Mouse (Mus musculus) thymus, adult 2 months (tissue): ENCODE measurements around the gene Olfr1362. TPM values are rescaled to one million over a fixed set of nuclear protein-coding genes. Genes with fewer than 3 reads are reported as not detected.

ENCODE experiments used
- DNase-seq: peaks from one replicate; pipeline ENCODE4 v3.0.0; 2021
- H3K27ac ChIP-seq: fragments of 200-500 bp; 2 replicates; pipeline ENCODE4 v1.5.1; 2012; ENCODE audit warnings: low read length, control low read depth; ENCODE audit not compliant: control insufficient read depth, insufficient read depth
- H3K27me3 ChIP-seq: fragments of 200-500 bp; 2 replicates; pipeline ENCODE4 v1.6.1; 2012; ENCODE audit warnings: mild to moderate bottlenecking, low read length, moderate library complexity, mixed read lengths; ENCODE audit not compliant: control insufficient read depth, insufficient read depth
- H3K36me3 ChIP-seq: fragments of 200-500 bp; 2 replicates; pipeline ENCODE4 v1.6.1; 2012; ENCODE audit warnings: mild to moderate bottlenecking, low read length, moderate library complexity; ENCODE audit not compliant: control insufficient read depth, insufficient read depth
- H3K4me1 ChIP-seq: fragments of 200-500 bp; replicated peaks from 2 replicates; pipeline ENCODE4 v1.6.1; 2012; ENCODE audit warnings: low read length; ENCODE audit not compliant: control insufficient read depth, insufficient read depth
- H3K4me3 ChIP-seq: fragments of 200-500 bp; 2 replicates; pipeline ENCODE4 v1.5.1; 2012; ENCODE audit warnings: mild to moderate bottlenecking, low read length, control low read depth, moderate library complexity; ENCODE audit not compliant: control insufficient read depth, insufficient read depth
- CTCF ChIP-seq: fragments of 200-500 bp; IDR thresholded peaks from 2 replicates; pipeline ENCODE4 v1.5.1; 2012; ENCODE audit warnings: mild to moderate bottlenecking, control low read depth, low read length, moderate library complexity, borderline replicate concordance; ENCODE audit not compliant: control insufficient read depth, poor library complexity, insufficient read depth; ENCODE audit errors: extremely low read depth
- POLR2A ChIP-seq: fragments of 200-500 bp; IDR thresholded peaks from 2 replicates; pipeline ENCODE4 v1.6.1; 2012; ENCODE audit warnings: mild to moderate bottlenecking, low read length, control low read depth, moderate library complexity; ENCODE audit not compliant: control insufficient read depth, poor library complexity, insufficient read depth; ENCODE audit errors: extremely low read depth
- whole genome bisulfite sequencing: fragments of 180-500 bp; shearing (Covaris S2); methylation state at CpG from one replicate; pipeline ENCODE4 v1.1.7; 2018; 5-methylcytosine and 5-hydroxymethylcytosine counted together
- polyA plus RNA-seq: library from polyadenylated mRNA; depleted of rRNA; stranded (reverse); fragments of >200 nt; gene quantifications from 2 replicates; pipeline ENCODE4 v1.2.3, GENCODE M21; 2012; rRNA removed

Gene Olfr1362
- polyA plus RNA-seq: not detected in 2 replicates

GRCm38 (mm10) chr13:21613922-21614321 lies at the start of gene Olfr1362:
Gene Olfr1362 (minus strand): TSS chr13:21614022.
- DNase-seq: no peak
- no peaks in the 10 kb centered on the region for H3K27me3 ChIP-seq
- H3K4me1 ChIP-seq: no peaks in the 10 kb centered on the region
- H3K36me3 ChIP-seq: no peaks in the 10 kb centered on the region
- H3K4me3 ChIP-seq: no peak within 1 kb of the TSS
- no peak within 1 kb of the TSS for H3K27ac ChIP-seq
- TF ChIP-seq CTCF (no peak), POLR2A (no peak)

GRCm38 (mm10) chr13:21663286-21663685 lies 49.5 kb upstream of the Olfr1362 start, which contains the start of gene Olfr1361:
Gene Olfr1361 (minus strand): TSS chr13:21663386.
- 86% methylated on average over 2 of the region's 2 CpGs for WGBS

GRCm38 (mm10) chr13:21642418-21642817 lies 28.6 kb upstream of the Olfr1362 start, which contains the start of gene Olfr11:
Gene Olfr11 (minus strand): TSS chr13:21642518.
- no peak for DNase-seq
- Histone ChIP-seq H3K4me1 (no peaks in the 10 kb centered on the region), H3K27me3 (no peaks in the 10 kb centered on the region), H3K4me3 (no peak within 1 kb of the TSS), H3K27ac (no peak within 1 kb of the TSS), H3K36me3 (no peaks in the 10 kb centered on the region)
- WGBS: 84% methylated on average over 2 of the region's 2 CpGs
- TF ChIP-seq POLR2A: no peak
- no peak for TF ChIP-seq CTCF

More at GRCm38 (mm10) chr13:21663286-21663685, 49.5 kb upstream of the Olfr1362 start, which contains the start of gene Olfr1361:
- Histone ChIP-seq H3K36me3 (no peaks in the 10 kb centered on the region), H3K4me1 (no peaks in the 10 kb centered on the region), H3K27ac (no peak within 1 kb of the TSS), H3K4me3 (no peak within 1 kb of the TSS), H3K27me3 (no peaks in the 10 kb centered on the region)
- no peak for DNase-seq
- TF ChIP-seq POLR2A (no peak), CTCF (no peak)

DNA sequence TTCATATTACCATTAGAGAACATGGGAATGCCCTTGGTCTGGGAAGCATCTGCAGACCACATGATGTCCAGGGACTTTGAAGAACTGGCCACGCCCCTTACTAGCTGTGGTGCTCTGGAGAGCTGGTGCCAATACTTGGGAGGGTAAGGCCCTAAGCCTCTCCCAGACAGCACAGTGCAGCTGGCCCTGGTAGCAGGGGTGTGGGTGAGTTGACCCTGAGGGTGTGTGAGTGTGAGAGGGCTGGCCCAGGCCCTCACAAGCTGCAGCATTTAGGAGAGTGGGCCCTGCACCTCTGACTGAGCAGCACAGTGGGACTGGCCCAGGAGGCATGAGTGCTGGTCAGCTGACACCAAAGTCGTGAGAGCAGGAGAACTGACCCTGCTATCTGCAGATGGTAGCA lies 22.2 kb downstream of the Olfr1362 start:
- no peak overlapping the region for H3K4me3 ChIP-seq
- no peaks in the 10 kb centered on the region for H3K4me1 ChIP-seq
- no peaks in the 10 kb centered on the region for H3K36me3 ChIP-seq
- H3K27me3 ChIP-seq: no peaks in the 10 kb centered on the region
- no peak overlapping the region for H3K27ac ChIP-seq
- DNase-seq: no peak
- 85% methylated on average over 2 of the region's 2 CpGs for WGBS
- TF ChIP-seq POLR2A (no peak), CTCF (no peak)

DNA sequence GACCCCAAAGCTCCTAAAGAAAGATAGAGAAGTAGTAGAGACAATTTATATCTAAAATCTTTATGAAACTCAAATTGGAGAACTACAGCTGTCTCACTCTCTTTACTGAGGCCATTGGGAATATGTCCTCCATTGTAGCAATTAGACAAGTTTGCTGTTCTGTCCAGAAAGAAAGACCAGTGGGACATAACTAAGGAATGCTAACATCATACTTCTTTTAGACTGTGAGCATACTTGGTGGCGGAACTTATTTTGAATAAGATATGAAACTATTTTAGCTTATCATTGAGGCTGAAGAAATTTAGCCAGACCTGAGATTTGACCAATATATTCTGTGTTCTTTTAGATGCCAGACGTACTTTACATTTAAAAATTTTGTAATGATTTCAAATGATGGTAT lies 32.2 kb downstream of the Olfr1362 start, which contains the start of gene Olfr1364:
Gene Olfr1364, minus strand, starts transcription at position 101 of the 400 bp plus-strand sequence.
- no peaks in the 10 kb centered on the region for H3K36me3 ChIP-seq
- H3K4me3 ChIP-seq: no peak within 1 kb of the TSS
- no peak for DNase-seq
- no peak for TF ChIP-seq POLR2A
- no peak for TF ChIP-seq CTCF
- H3K27ac ChIP-seq: no peak within 1 kb of the TSS
- H3K27me3 ChIP-seq: no peaks in the 10 kb centered on the region
- WGBS: 93% methylated on average over 2 of the region's 2 CpGs
- no peaks in the 10 kb centered on the region for H3K4me1 ChIP-seq

Other genes with a start within 250 kb of the Olfr1362 start
- gene Zkscan3, start 211.3 kb downstream of the Olfr1362 start, polyA plus RNA-seq: 24.8 and 30.4 TPM in 2 replicates
- gene Pgbd1, start 173.0 kb downstream of the Olfr1362 start, polyA plus RNA-seq: 0.36 and 0.55 TPM in 2 replicates
- gene Zscan26, start 160.3 kb downstream of the Olfr1362 start, polyA plus RNA-seq: 8.2 and 11.3 TPM in 2 replicates
- gene Nkapl, start 145.5 kb downstream of the Olfr1362 start, polyA plus RNA-seq: 0.11 and 0.12 TPM in 2 replicates
- gene Zkscan4, start 135.1 kb downstream of the Olfr1362 start, polyA plus RNA-seq: 0.18 and 0.26 TPM in 2 replicates
- not detected in 2 replicates for gene Gm10065, start 134.6 kb downstream of the Olfr1362 start, polyA plus RNA-seq
- gene AK157302, start 118.8 kb downstream of the Olfr1362 start, polyA plus RNA-seq: 0.07 and 0.09 TPM in 2 replicates
- gene Gm11273, start 112.6 kb downstream of the Olfr1362 start, polyA plus RNA-seq: 5.6 and 9.5 TPM in 2 replicates
- gene Zkscan8, start 82.9 kb downstream of the Olfr1362 start, polyA plus RNA-seq: 4.9 and 5.3 TPM in 2 replicates
- gene Olfr1366, start 71.2 kb downstream of the Olfr1362 start, polyA plus RNA-seq: not detected in 2 replicates
- gene Olfr1535, start 54.1 kb downstream of the Olfr1362 start, polyA plus RNA-seq: not detected in 2 replicates
- not detected in 2 replicates for gene Olfr1364, start 32.3 kb downstream of the Olfr1362 start, polyA plus RNA-seq
- not detected in 2 replicates for gene Olfr11, start 28.5 kb upstream of the Olfr1362 start, polyA plus RNA-seq
- not detected in 2 replicates for gene Olfr1361, start 49.4 kb upstream of the Olfr1362 start, polyA plus RNA-seq
- not detected in 2 replicates for gene Olfr1360, start 63.4 kb upstream of the Olfr1362 start, polyA plus RNA-seq
- not detected in 2 replicates for gene Olfr1359, start 84.1 kb upstream of the Olfr1362 start, polyA plus RNA-seq
- 118 and 183 TPM in 2 replicates for gene Hist1h2bl, start 102.1 kb upstream of the Olfr1362 start, polyA plus RNA-seq
- gene Hist1h2ai, start 102.4 kb upstream of the Olfr1362 start, polyA plus RNA-seq: 227 and 343 TPM in 2 replicates
- gene Hist1h3h, start 103.6 kb upstream of the Olfr1362 start, polyA plus RNA-seq: 670 and 733 TPM in 2 replicates
- gene Hist1h2bm, start 108.0 kb upstream of the Olfr1362 start, polyA plus RNA-seq: 76.1 and 110 TPM in 2 replicates
- gene Hist1h4j, start 121.0 kb upstream of the Olfr1362 start, polyA plus RNA-seq: 60.3 and 64.6 TPM in 2 replicates
- gene Hist1h4k, start 136.5 kb upstream of the Olfr1362 start, polyA plus RNA-seq: 257 and 302 TPM in 2 replicates
- 302 and 405 TPM in 2 replicates for gene Hist1h2ak, start 139.8 kb upstream of the Olfr1362 start, polyA plus RNA-seq
- gene Hist1h2bn, start 140.1 kb upstream of the Olfr1362 start, polyA plus RNA-seq: 213 and 218 TPM in 2 replicates
- gene Hist1h1b, start 166.6 kb upstream of the Olfr1362 start, polyA plus RNA-seq: 22.4 and 28.1 TPM in 2 replicates
- gene Hist1h3i, start 169.3 kb upstream of the Olfr1362 start, polyA plus RNA-seq: 484 and 650 TPM in 2 replicates
- gene Hist1h2an, start 173.2 kb upstream of the Olfr1362 start, polyA plus RNA-seq: 183 and 223 TPM in 2 replicates
- 39.3 and 52.7 TPM in 2 replicates for gene Hist1h2bp, start 173.4 kb upstream of the Olfr1362 start, polyA plus RNA-seq
- gene Hist1h2bq, start 196.2 kb upstream of the Olfr1362 start, polyA plus RNA-seq: 200 and 237 TPM in 2 replicates
- gene Hist1h2ao, start 196.4 kb upstream of the Olfr1362 start, polyA plus RNA-seq: not detected in 2 replicates
- gene Hist1h4m, start 197.7 kb upstream of the Olfr1362 start, polyA plus RNA-seq: not detected in 2 replicates
- gene Hist1h4n, start 218.2 kb upstream of the Olfr1362 start, polyA plus RNA-seq: 292 and 309 TPM in 2 replicates
- 1,785 and 6,121 TPM in 2 replicates for gene Hist1h2ap, start 219.5 kb upstream of the Olfr1362 start, polyA plus RNA-seq
- 156 and 207 TPM in 2 replicates for gene Hist1h2br, start 219.7 kb upstream of the Olfr1362 start, polyA plus RNA-seq